Mouse (Mus musculus) ES-E14 (cell line): ENCODE data around the gene Uqcc1. TPM values are rescaled to one million over a fixed set of nuclear protein-coding genes. Genes with fewer than 3 reads are reported as not detected.

Experiments
- DNase-seq: peaks from one replicate; pipeline ENCODE4 v3.0.0-alpha.2; 2013; ENCODE audit warnings: low read depth, low spot score
- H3K27ac ChIP-seq: 2 replicates; pipeline ENCODE4 v1.5.1; 2012; ENCODE audit warnings: low read depth, mild to moderate bottlenecking, low read length, moderate library complexity, mixed read lengths; ENCODE audit not compliant: poor library complexity, insufficient read depth, severe bottlenecking
- H3K36me3 ChIP-seq: 2 replicates; pipeline ENCODE4 v1.6.1; 2012; ENCODE audit warnings: mild to moderate bottlenecking, low read length, moderate library complexity, mixed read lengths; ENCODE audit not compliant: control insufficient read depth, poor library complexity, insufficient read depth, severe bottlenecking
- H3K4me1 ChIP-seq, 2 experiments: fragments of 150-350 bp in 1 of 2; sonication (generic) in 1 of 2; 2 replicates each; pipeline ENCODE4 v1.6.1; 2012; ENCODE audit warnings: low read length in 2 of 2, mild to moderate bottlenecking in 1 of 2, mixed read lengths in 1 of 2; ENCODE audit not compliant: control insufficient read depth in 2 of 2, insufficient read depth in 2 of 2, poor library complexity in 1 of 2
- H3K4me3 ChIP-seq, 2 experiments: fragments of 150-350 bp in 1 of 2; sonication (generic) in 1 of 2; 2 replicates each; pipeline ENCODE4 v1.5.1; 2012; ENCODE audit warnings: low read length in 2 of 2, low read depth in 1 of 2, mild to moderate bottlenecking in 1 of 2, mixed read lengths in 1 of 2; ENCODE audit not compliant: insufficient read depth in 1 of 2, poor library complexity in 1 of 2, severe bottlenecking in 1 of 2
- H3K9ac ChIP-seq: 2 replicates; pipeline ENCODE4 v1.6.1; 2012; ENCODE audit warnings: low read depth, mild to moderate bottlenecking, low read length, mixed read lengths; ENCODE audit not compliant: poor library complexity, insufficient read depth, severe bottlenecking
- H3K9me3 ChIP-seq: fragments of 150-350 bp; sonication (generic); 2 replicates; pipeline ENCODE4 v1.6.1; 2012; ENCODE audit warnings: low read depth, mild to moderate bottlenecking, low read length; ENCODE audit not compliant: control insufficient read depth, insufficient read depth
- CHD2 ChIP-seq: IDR thresholded peaks from 2 replicates; pipeline ENCODE4 v1.6.1; 2014; ENCODE audit warnings: mild to moderate bottlenecking, low read depth, low read length, inconsistent platforms
- HCFC1 ChIP-seq: IDR thresholded peaks from 2 replicates; pipeline ENCODE4 v1.6.1; 2012; ENCODE audit warnings: low read length, inconsistent platforms, borderline replicate concordance; ENCODE audit not compliant: insufficient read depth
- MAFK ChIP-seq: IDR thresholded peaks from 2 replicates; pipeline ENCODE4 v1.6.1; 2014; ENCODE audit warnings: mild to moderate bottlenecking, low read depth, low read length, inconsistent platforms; ENCODE audit not compliant: insufficient read depth
- ZC3H11A ChIP-seq: IDR thresholded peaks from 2 replicates; pipeline ENCODE4 v1.6.1; 2012; ENCODE audit warnings: low read depth, mild to moderate bottlenecking, inconsistent platforms, low read length, borderline replicate concordance
- ZNF384 ChIP-seq: IDR thresholded peaks from 2 replicates; pipeline ENCODE4 v1.6.1; 2012; ENCODE audit warnings: low read depth, low read length, inconsistent platforms
- in situ Hi-C, 2 experiments: fragments of 600-800 bp; cut with MboI; formaldehyde crosslinking; loops; one replicate each; pipeline ENCODE4 v1.15.1; 2025; ENCODE audit warnings: low sequenced_read_pairs in 2 of 2, inconsistent platforms in 1 of 2; ENCODE audit not compliant: unreplicated experiment in 2 of 2
- total RNA-seq: library from RNA; depleted of rRNA; stranded (reverse); fragments of 300-350 nt; gene quantifications from 2 replicates; pipeline ENCODE4 v1.2.3, GENCODE M21; 2012

Uqcc1 gene
- total RNA-seq, 1 experiment: 61.7 TPM

- TF ChIP-seq MAFK: no peak
- no peak for TF ChIP-seq CHD2
- TF ChIP-seq ZNF384: no peak
- TF ChIP-seq ZC3H11A: no peak
- TF ChIP-seq HCFC1: no peak
- H3K4me3 ChIP-seq: no peak overlapping the region
- in situ Hi-C loops: no loop called here
- H3K9me3 ChIP-seq: no peaks in the 10 kb centered on the region
- no peak overlapping the region for H3K27ac ChIP-seq
- H3K4me1 ChIP-seq: 0 out of 4 replicates have a peak, but pooled peaks cover 0 to 1% of the 10 kb centered on the region in 2 experiments
- no peak for DNase-seq
- no peak overlapping the region for H3K9ac ChIP-seq
- H3K36me3 ChIP-seq: peaks cover 35% of the 10 kb centered on the region
Observed at GRCm38 (mm10) chr2:155823722-155824121, 106.4 kb downstream of the Uqcc1 start.

DNA sequence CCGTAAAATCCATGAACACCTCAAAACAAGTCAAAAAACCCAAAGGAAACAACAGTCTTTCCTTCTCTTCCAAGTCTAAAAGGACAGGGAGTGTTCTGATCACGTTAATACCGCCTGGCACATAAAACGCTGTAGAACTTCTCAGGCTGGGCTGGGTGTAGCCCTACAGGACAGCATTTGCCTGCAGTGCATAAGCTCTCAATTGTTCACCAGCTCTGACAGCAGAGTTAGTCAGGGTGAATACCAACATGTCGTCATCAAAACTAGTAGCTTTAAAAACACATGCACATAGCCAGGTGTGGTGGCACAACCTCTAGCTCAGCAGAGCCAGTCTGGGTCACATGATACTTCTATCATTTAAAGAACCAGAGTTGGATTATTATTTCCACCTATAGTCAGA, 109.3 kb downstream of the Uqcc1 start:
- H3K4me3 ChIP-seq: no peak overlapping the region
- DNase-seq: no peak
- H3K4me1 ChIP-seq: 0 out of 4 replicates have a peak, but pooled peaks cover 0 to 1% of the 10 kb centered on the region in 2 experiments
- H3K9me3 ChIP-seq: no peaks in the 10 kb centered on the region
- TF ChIP-seq ZNF384 (no peak), ZC3H11A (no peak)
- H3K27ac ChIP-seq: no peak overlapping the region
- H3K9ac ChIP-seq: no peak overlapping the region
- peaks cover 35% of the 10 kb centered on the region for H3K36me3 ChIP-seq
- in situ Hi-C loops: no loop called here

DNA sequence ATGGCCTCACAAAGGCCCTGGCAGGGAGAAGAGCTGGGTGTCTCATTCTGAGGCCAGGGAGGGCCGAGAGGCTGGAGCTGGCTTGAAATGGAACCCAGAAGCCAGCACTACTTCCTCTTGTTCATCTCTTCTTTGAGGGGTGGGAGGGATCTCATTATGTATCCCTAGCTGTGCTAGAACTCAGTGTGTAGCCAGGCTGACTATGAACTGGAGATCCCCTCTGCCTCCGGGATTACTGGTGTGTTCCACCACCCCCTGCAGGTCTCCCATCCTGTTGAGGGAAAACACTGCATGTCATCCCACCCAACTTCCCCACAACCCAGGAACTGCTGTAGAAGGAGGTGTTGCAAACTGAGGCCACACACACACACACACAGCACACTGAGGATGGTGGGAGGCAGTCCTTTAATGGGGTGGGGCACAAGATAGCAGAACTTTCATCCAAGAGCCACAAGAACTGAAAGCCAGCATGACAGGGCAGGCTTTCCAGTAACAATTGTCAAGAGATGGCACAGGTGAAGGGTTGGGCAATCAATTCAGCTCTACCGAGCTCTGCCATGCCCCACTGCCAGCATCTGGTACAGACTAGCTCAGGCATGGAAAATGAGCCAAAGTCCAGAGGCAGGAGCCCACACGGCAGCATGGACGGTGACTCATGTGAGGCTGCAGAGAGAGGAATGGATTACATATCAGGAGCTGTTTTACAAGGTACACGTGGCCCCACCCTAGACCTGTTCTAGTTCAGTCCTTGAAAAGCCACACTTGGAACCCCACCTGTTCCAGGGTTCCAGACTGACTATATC, 110.5 kb downstream of the Uqcc1 start:
- Histone ChIP-seq H3K9ac (no peak overlapping the region; the same call in 1 of the 2 replicates), H3K36me3 (peaks cover 35% of the 10 kb centered on the region), H3K4me3 (no peak overlapping the region), H3K27ac (no peak overlapping the region), H3K9me3 (no peaks in the 10 kb centered on the region), H3K4me1 (peaks cover 0 to 1% of the 10 kb centered on the region in 2 experiments; a peak in 1 of 4 replicates)
- DNase-seq: no peak
- TF ChIP-seq MAFK: no peak
- TF ChIP-seq ZC3H11A: no peak
- TF ChIP-seq CHD2: no peak
- no peak for TF ChIP-seq HCFC1
- no peak for TF ChIP-seq ZNF384
- in situ Hi-C loops: no loop called here

DNA sequence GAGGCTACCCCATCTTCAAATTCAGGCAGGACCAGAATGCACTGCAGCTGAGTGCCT, 110.9 kb downstream of the Uqcc1 start, which contains the start of gene BC029722:
Gene BC029722 (minus strand): TSS at position 35 of the 57 bp plus-strand sequence.
- peaks cover 35% of the 10 kb centered on the region for H3K36me3 ChIP-seq

More for the DNA sequence above, 110.9 kb downstream of the Uqcc1 start, which contains the start of gene BC029722:
- DNase-seq: no peak
- in situ Hi-C loops: no loop called here
- Histone ChIP-seq H3K27ac (no peak within 1 kb of the TSS), H3K9me3 (no peaks in the 10 kb centered on the region), H3K4me3 (peak within 1 kb of the TSS; percentile 76 to 87), H3K9ac (peak within 1 kb of the TSS; percentile 86), H3K4me1 (peaks cover 0 to 1% of the 10 kb centered on the region in 2 experiments; a peak in 1 of 4 replicates)
- TF ChIP-seq ZC3H11A: no peak
- no peak for TF ChIP-seq HCFC1
- no peak for TF ChIP-seq ZNF384
- TF ChIP-seq CHD2: no peak; the same call in 1 of the 2 replicates
- TF ChIP-seq MAFK: no peak
